Mouse (Mus musculus) lung, postnatal 0 days (tissue): ENCODE data around the gene Clic3.

Experiments
- CTCF ChIP-seq: IDR thresholded peaks from 2 replicates; pipeline ENCODE4 v1.5.1; 2016; ENCODE audit warnings: antibody characterized with exemption, mild to moderate bottlenecking
- EP300 ChIP-seq: IDR thresholded peaks from 2 replicates; pipeline ENCODE4 v1.6.1; 2016; ENCODE audit warnings: antibody characterized with exemption, mild to moderate bottlenecking, control low read depth

DNA sequence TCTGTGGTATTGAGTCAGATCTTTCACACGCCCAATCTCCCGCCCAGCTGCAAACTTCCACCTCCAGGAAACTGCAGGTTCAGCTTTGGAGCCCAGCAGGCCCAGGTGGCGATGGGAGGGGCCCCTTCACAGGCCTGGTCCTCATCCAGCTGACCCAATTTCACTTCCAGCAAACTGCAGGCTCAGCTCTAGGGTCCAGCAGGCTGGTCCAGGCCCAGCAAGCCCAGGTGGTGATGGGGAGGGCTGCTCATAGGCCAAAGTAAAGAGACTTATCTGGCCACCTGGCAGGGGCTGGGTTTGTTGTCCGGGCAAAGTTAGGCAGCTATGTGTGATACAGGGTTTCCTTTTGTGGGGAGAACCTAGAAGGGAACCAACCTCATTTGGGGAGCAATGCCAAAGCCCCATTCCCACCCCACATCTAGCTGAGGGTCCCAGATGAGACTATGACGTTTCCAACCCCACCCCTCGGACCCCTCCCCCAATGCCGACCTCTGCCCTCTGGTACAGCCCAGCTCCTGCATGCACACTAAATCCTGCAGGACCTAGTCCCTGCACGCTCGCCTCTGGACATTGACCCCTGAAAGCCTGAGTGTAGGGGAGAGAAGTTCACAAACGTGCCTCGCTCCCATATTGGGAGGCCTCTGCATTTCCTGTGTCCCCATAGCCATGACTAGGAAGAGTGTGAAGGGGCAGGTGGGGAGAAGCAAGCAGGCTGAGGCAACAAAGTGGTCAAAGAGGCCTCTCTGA is 28.4 kb downstream of the Clic3 start:
- TF ChIP-seq CTCF (no peak), EP300 (no peak)
